Mouse (Mus musculus): ENCODE measurements around the gene Cnot11. TPM values are rescaled to one million over a fixed set of nuclear protein-coding genes. Genes with fewer than 3 reads are reported as not detected.

Cnot11 gene
- 10 to 100 TPM; 24.4 to 26.4 TPM for total RNA-seq (2021)

- intact Hi-C loops (cut with DNase I): loop anchor here (10.0 kb wide), 1 partner anchor 640 kb away; the partner anchor contains the start of gene Chst10
- DNase-seq (ENCODE audit: extremely low spot score in 1 of 2, low spot score in 2 of 2): no peak
Observed at GRCm38 (mm10) chr1:39534831-39535230, at the start of gene Cnot11. Gene Cnot11, plus strand, starts transcription at chr1:39534992.

- intact Hi-C loops (cut with DNase I): no loop called here
- no peak for DNase-seq (ENCODE audit: extremely low spot score in 1 of 2, low spot score in 2 of 2)
Observed at GRCm38 (mm10) chr1:39487370-39487769, 47.4 kb upstream of the Cnot11 start.

GRCm38 (mm10) chr1:39493165-39493564 lies 41.6 kb upstream of the Cnot11 start:
- intact Hi-C loops (cut with DNase I): no loop called here
- no peak for DNase-seq (ENCODE audit: extremely low spot score in 1 of 2, low spot score in 2 of 2)

GRCm38 (mm10) chr1:39493664-39494063 lies 41.1 kb upstream of the Cnot11 start:
- intact Hi-C loops (cut with DNase I): no loop called here
- no peak for DNase-seq (ENCODE audit: extremely low spot score in 1 of 2, low spot score in 2 of 2)

- intact Hi-C loops (cut with DNase I): no loop called here
- no peak for DNase-seq (ENCODE audit: extremely low spot score in 1 of 2, low spot score in 2 of 2)
Observed at GRCm38 (mm10) chr1:39496995-39497394, 37.8 kb upstream of the Cnot11 start.

GRCm38 (mm10) chr1:39497748-39498147 lies 37.0 kb upstream of the Cnot11 start:
- no peak for DNase-seq (ENCODE audit: extremely low spot score in 1 of 2, low spot score in 2 of 2)
- intact Hi-C loops (cut with DNase I): no loop called here

- intact Hi-C loops (cut with DNase I): no loop called here
- no peak for DNase-seq (ENCODE audit: extremely low spot score in 1 of 2, low spot score in 2 of 2)
Observed at GRCm38 (mm10) chr1:39499485-39499941, 35.3 kb upstream of the Cnot11 start.

GRCm38 (mm10) chr1:39502817-39503633 lies 31.8 kb upstream of the Cnot11 start:
- intact Hi-C loops (cut with DNase I): no loop called here

GRCm38 (mm10) chr1:39504261-39504660 lies 30.5 kb upstream of the Cnot11 start:
- intact Hi-C loops (cut with DNase I): no loop called here
- peak in 1 of 2 experiments; percentile 22 for DNase-seq (ENCODE audit: extremely low spot score in 1 of 2, low spot score in 2 of 2)

More at GRCm38 (mm10) chr1:39502817-39503633, 31.8 kb upstream of the Cnot11 start:
- peak in 1 of 2 experiments; percentile 43 for DNase-seq (ENCODE audit: extremely low spot score in 1 of 2, low spot score in 2 of 2)

- DNase-seq (ENCODE audit: extremely low spot score in 1 of 2, low spot score in 2 of 2): no peak
- intact Hi-C loops (cut with DNase I): no loop called here
Observed at GRCm38 (mm10) chr1:39505600-39505999, 29.2 kb upstream of the Cnot11 start.

- intact Hi-C loops (cut with DNase I): no loop called here
Observed at GRCm38 (mm10) chr1:39511775-39512174, 23.0 kb upstream of the Cnot11 start.

GRCm38 (mm10) chr1:39512183-39512582 lies 22.6 kb upstream of the Cnot11 start:
- no peak for DNase-seq (ENCODE audit: extremely low spot score in 1 of 2, low spot score in 2 of 2)
- intact Hi-C loops (cut with DNase I): no loop called here

More at GRCm38 (mm10) chr1:39511775-39512174, 23.0 kb upstream of the Cnot11 start:
- no peak for DNase-seq (ENCODE audit: extremely low spot score in 1 of 2, low spot score in 2 of 2)

GRCm38 (mm10) chr1:39515303-39515991 lies 19.3 kb upstream of the Cnot11 start:
- no peak for DNase-seq (ENCODE audit: extremely low spot score in 1 of 2, low spot score in 2 of 2)
- intact Hi-C loops (cut with DNase I): no loop called here

- no peak for DNase-seq (ENCODE audit: extremely low spot score in 1 of 2, low spot score in 2 of 2)
Observed at GRCm38 (mm10) chr1:39521326-39521725, 13.5 kb upstream of the Cnot11 start.

GRCm38 (mm10) chr1:39522519-39522918 lies 12.3 kb upstream of the Cnot11 start:
- intact Hi-C loops (cut with DNase I): loop anchor here (2.0 to 10.0 kb wide), 2 partner anchors 130 to 318 kb away; no protein-coding TSS in a partner anchor
- peak in 1 of 2 experiments; percentile 36 for DNase-seq (ENCODE audit: extremely low spot score in 1 of 2, low spot score in 2 of 2)

More at GRCm38 (mm10) chr1:39521326-39521725, 13.5 kb upstream of the Cnot11 start:
- intact Hi-C loops (cut with DNase I): loop anchor here (10.0 kb wide), 1 partner anchor 317 kb away; no protein-coding TSS in a partner anchor

- intact Hi-C loops (cut with DNase I): loop anchor here (2.0 to 10.0 kb wide), 2 partner anchors 321 to 525 kb away; no protein-coding TSS in a partner anchor
- DNase-seq (ENCODE audit: extremely low spot score in 1 of 2, low spot score in 2 of 2): no peak
Observed at GRCm38 (mm10) chr1:39525763-39526162, 9.0 kb upstream of the Cnot11 start.

GRCm38 (mm10) chr1:39526371-39527167 lies 8.2 kb upstream of the Cnot11 start:
- intact Hi-C loops (cut with DNase I): loop anchor here (10.0 kb wide), 1 partner anchor 322 kb away; no protein-coding TSS in a partner anchor
- DNase-seq (ENCODE audit: extremely low spot score in 1 of 2, low spot score in 2 of 2): no peak

- DNase-seq (ENCODE audit: extremely low spot score in 1 of 2, low spot score in 2 of 2): peak in 1 of 2 experiments; percentile 78
Observed at GRCm38 (mm10) chr1:39527432-39527831, 7.4 kb upstream of the Cnot11 start.

More at GRCm38 (mm10) chr1:39527432-39527831, 7.4 kb upstream of the Cnot11 start:
- intact Hi-C loops (cut with DNase I): loop anchor here (10.0 kb wide), 1 partner anchor 323 kb away; no protein-coding TSS in a partner anchor

Data from left cerebral cortex, postnatal 10 days (tissue).